Mouse (Mus musculus) forebrain, postnatal 0 days (tissue): ENCODE data around the gene Ficd. TPM values are rescaled to one million over a fixed set of nuclear protein-coding genes. Genes with fewer than 3 reads are reported as not detected.
A peak's percentile ranks its signal among the peaks of the same experiment; 100 is the strongest.

Experiments used
- ATAC-seq: fragments of 200-750 bp; cut with Nextera tagmentation; 2 replicates; pipeline ENCODE4 v1.8.0; 2017; ENCODE audit warnings: mild to moderate bottlenecking, moderate library complexity
- DNase-seq: peaks from one replicate; pipeline ENCODE4 v3.0.0-alpha.2; 2015
- H3K27ac ChIP-seq: fragments of 300-500 bp; sonication (generic); 2 replicates; pipeline ENCODE4 v1.5.1; 2014; ENCODE audit warnings: low read depth, mild to moderate bottlenecking, antibody characterized with exemption, low read length, moderate library complexity, mixed read lengths
- H3K27me3 ChIP-seq: fragments of 300-500 bp; sonication (generic); 2 replicates; pipeline ENCODE4 v1.6.1; 2014; ENCODE audit warnings: mild to moderate bottlenecking, low read length, mixed read lengths; ENCODE audit not compliant: insufficient read depth
- H3K36me3 ChIP-seq: fragments of 300-500 bp; sonication (generic); 2 replicates; pipeline ENCODE4 v1.6.1; 2014; ENCODE audit warnings: mild to moderate bottlenecking, moderate library complexity; ENCODE audit not compliant: insufficient read depth
- H3K4me1 ChIP-seq: fragments of 300-500 bp; sonication (generic); 2 replicates; pipeline ENCODE4 v1.6.1; 2014; ENCODE audit warnings: antibody characterized with exemption; ENCODE audit not compliant: insufficient read depth
- H3K4me2 ChIP-seq: fragments of 300-500 bp; sonication (generic); 2 replicates; pipeline ENCODE4 v1.6.1; 2014; ENCODE audit warnings: low read depth, mild to moderate bottlenecking, moderate library complexity
- H3K4me3 ChIP-seq: fragments of 300-500 bp; sonication (generic); 2 replicates; pipeline ENCODE4 v1.5.1; 2014; ENCODE audit warnings: low read depth, low read length, mixed read lengths
- H3K9ac ChIP-seq: fragments of 300-500 bp; sonication (generic); 2 replicates; pipeline ENCODE4 v1.6.1; 2014; ENCODE audit warnings: mild to moderate bottlenecking
- H3K9me3 ChIP-seq: fragments of 300-500 bp; sonication (generic); 2 replicates; pipeline ENCODE4 v1.6.1; 2016; ENCODE audit warnings: low read length
- CTCF ChIP-seq: sonication (generic); IDR thresholded peaks from 2 replicates; pipeline ENCODE4 v1.5.1; 2016; ENCODE audit warnings: antibody characterized with exemption, control low read depth, low read depth
- WGBS: fragments of 180-500 bp; shearing (Covaris S2); extraction: QIAGEN DNeasy Blood & Tissue Kit; methylation state at CpG from one replicate; pipeline ENCODE4 v1.1.7; 2014; 5-methylcytosine and 5-hydroxymethylcytosine counted together
- polyA plus RNA-seq: library from polyadenylated mRNA; unstranded; fragments of >200 nt; fragmentation: Nextera tagmentation; extraction: Ambion mirVana; gene quantifications from 2 replicates; pipeline ENCODE4 v1.2.1, GENCODE M21; 2015
- total RNA-seq: library from RNA; depleted of rRNA; stranded (reverse); fragments of >200 nt; gene quantifications from 2 replicates; pipeline ENCODE4 v1.2.3, GENCODE M21; 2014

Ficd gene
- total and polyA plus RNA-seq, 2 experiments from 2014 or later: 8.0 to 9.2 TPM

DNA sequence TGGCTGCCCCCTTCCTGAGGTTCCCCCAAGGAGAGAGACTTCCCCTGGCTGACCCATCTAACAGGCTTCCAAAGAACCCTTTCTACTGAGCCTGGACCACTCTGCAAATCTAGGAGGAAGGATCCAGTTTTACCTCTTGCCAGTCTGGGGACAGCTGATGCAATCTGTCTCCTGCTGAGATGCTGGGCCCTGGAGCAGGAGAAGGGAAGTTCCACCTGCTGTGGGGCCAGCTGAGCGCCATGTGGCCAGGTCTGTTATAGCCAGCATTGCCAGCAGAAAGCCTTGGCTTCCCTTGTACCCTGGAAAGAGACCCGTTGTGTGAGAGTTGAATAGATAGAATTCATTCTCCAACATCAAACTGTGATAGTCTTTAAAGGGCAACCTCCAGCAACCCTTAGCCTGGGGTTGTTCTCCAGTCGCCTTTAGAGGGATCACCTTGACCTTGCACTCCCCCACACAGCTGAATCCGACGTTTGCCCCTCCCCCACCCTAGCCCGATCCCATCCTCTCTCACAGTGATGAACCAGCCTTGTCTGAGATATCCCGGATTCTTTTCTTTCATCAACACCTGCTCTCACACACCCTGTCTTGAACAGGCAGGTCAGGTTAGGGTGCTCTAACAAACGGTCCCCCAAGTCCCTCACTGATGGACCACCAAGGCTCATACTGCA, 11.9 kb upstream of the Ficd start:
- peaks cover 6% of the 10 kb centered on the region; the same call in 1 of the 2 replicates for H3K4me1 ChIP-seq
- H3K4me3 ChIP-seq: no peak overlapping the region
- WGBS: 40% methylated on average over 8 of the region's 8 CpGs
- H3K4me2 ChIP-seq: no peak overlapping the region
- no peaks in the 10 kb centered on the region for H3K27me3 ChIP-seq
- H3K36me3 ChIP-seq: no peaks in the 10 kb centered on the region
- no peak for ATAC-seq
- TF ChIP-seq CTCF: no peak
- no peak overlapping the region for H3K9ac ChIP-seq
- H3K27ac ChIP-seq: no peak overlapping the region
- DNase-seq: peak; percentile 20
- H3K9me3 ChIP-seq: no peaks in the 10 kb centered on the region

GRCm38 (mm10) chr5:113724446-113724845, 11.2 kb upstream of the Ficd start, which contains the start of gene 1700069L16Rik:
1700069L16Rik (minus strand) TSS chr5:113724772.
- Histone ChIP-seq H3K9me3 (no peaks in the 10 kb centered on the region), H3K27ac (no peak within 1 kb of the TSS), H3K4me2 (no peak within 1 kb of the TSS), H3K9ac (no peak within 1 kb of the TSS), H3K4me1 (0 out of 2 replicates have a peak, but pooled peaks cover under 1% of the 10 kb centered on the region), H3K27me3 (no peaks in the 10 kb centered on the region), H3K4me3 (no peak within 1 kb of the TSS), H3K36me3 (no peaks in the 10 kb centered on the region)
- DNase-seq (peak; percentile 93), ATAC-seq (peak; percentile 76)
- 4% methylated on average over 15 of the region's 15 CpGs for WGBS
- peak; percentile 95 for TF ChIP-seq CTCF

DNA sequence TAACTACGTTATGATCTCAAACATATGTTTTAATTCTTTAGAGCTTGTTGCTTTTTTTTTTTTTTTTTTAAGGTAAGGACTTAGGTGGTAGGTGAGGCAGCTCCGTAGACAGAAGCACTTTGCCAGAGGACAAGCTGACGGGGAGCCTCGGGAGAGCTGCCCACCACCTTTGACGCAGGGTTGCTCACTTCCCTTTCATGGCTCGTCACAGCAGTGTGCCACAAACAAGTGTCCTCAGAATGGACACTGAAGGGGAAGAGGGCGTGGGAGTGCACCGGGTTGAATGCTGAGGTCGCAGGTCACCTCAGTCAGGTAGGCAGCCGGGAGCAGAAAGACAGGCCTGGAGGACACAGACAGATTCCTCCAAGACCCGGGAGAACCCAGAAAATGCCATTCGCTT, 10.2 kb upstream of the Ficd start:
- Histone ChIP-seq H3K4me3 (no peak overlapping the region), H3K27ac (no peak overlapping the region), H3K4me1 (no peaks in the 10 kb centered on the region), H3K4me2 (no peak overlapping the region), H3K36me3 (no peaks in the 10 kb centered on the region), H3K9ac (no peak overlapping the region), H3K27me3 (no peaks in the 10 kb centered on the region), H3K9me3 (no peaks in the 10 kb centered on the region)
- WGBS: 73% methylated on average over 12 of the region's 12 CpGs
- no peak for ATAC-seq
- no peak for TF ChIP-seq CTCF
- no peak for DNase-seq

DNA sequence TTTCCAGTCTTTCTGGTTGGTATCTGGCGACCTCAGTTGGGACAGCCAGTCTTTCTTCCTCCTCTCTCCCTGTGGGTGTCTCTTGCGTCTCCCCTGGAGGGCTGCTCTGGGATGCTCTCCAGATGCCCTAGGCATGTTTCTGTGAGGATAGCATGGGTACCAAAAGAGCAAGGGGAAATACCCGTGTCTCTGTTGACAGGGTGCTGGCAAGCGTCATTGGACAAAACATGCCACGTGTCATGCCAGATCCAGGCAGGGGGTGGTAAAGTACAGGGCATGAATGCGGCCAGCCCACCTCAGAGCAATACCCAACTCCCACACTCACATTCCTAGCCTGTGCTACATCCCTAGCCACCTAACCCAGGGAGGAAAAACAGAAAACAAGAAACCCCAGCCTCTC, 9.0 kb upstream of the Ficd start:
- DNase-seq: no peak
- no peak for TF ChIP-seq CTCF
- 67% methylated on average over 6 of the region's 6 CpGs for WGBS
- H3K9ac ChIP-seq: no peak overlapping the region
- no peaks in the 10 kb centered on the region for H3K27me3 ChIP-seq
- no peaks in the 10 kb centered on the region for H3K9me3 ChIP-seq
- H3K36me3 ChIP-seq: no peaks in the 10 kb centered on the region
- H3K4me3 ChIP-seq: no peak overlapping the region
- no peak overlapping the region for H3K4me2 ChIP-seq
- no peak for ATAC-seq
- no peaks in the 10 kb centered on the region for H3K4me1 ChIP-seq
- no peak overlapping the region for H3K27ac ChIP-seq

DNA sequence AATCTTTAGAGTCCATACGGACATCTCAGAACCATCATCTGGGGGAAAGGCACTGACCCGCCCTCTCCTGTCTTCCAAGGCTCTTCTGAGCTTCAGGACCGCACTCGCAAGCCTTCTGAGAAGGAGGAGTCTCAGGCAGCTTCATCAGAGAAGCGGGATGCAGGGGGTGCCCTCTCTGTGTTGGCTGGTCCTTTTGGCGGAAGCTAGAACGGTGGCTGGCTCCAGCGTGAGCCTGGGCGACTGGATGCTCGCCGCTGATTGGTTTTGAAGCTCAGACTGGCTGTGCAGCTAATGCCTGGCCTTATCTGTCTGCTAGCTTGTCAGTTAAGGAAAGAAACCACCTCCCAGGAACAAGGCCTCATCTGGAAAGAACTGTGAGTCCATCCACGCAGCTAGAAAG, 8.4 kb upstream of the Ficd start:
- H3K4me2 ChIP-seq: no peak overlapping the region
- 57% methylated on average over 12 of the region's 12 CpGs for WGBS
- no peak overlapping the region for H3K9ac ChIP-seq
- TF ChIP-seq CTCF: no peak
- H3K9me3 ChIP-seq: no peaks in the 10 kb centered on the region
- DNase-seq (no peak), ATAC-seq (no peak)
- no peaks in the 10 kb centered on the region for H3K36me3 ChIP-seq
- H3K4me1 ChIP-seq: no peaks in the 10 kb centered on the region
- H3K27ac ChIP-seq: no peak overlapping the region
- H3K27me3 ChIP-seq: no peaks in the 10 kb centered on the region
- H3K4me3 ChIP-seq: no peak overlapping the region

DNA sequence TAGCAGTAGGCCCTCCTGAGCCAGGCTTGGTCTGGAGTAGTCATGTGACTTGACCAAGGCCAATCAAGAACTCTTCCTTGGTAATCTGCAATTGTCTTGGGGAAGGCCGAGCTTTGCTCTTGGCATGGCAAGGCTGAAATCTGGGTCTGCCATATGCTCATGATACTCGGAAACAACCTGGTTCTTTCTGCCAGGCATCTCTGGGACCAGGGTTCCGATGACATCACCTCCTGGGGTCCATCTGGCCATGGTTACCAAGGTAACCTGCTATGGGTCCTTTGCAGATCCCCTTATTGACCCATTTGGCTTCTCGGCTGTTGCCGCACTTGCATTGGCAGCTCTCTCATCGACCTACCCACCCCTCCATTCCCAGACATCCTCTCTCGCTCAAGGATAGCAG, 7.6 kb upstream of the Ficd start:
- Histone ChIP-seq H3K4me2 (no peak overlapping the region), H3K27ac (no peak overlapping the region), H3K4me1 (no peaks in the 10 kb centered on the region), H3K4me3 (no peak overlapping the region), H3K27me3 (no peaks in the 10 kb centered on the region), H3K36me3 (no peaks in the 10 kb centered on the region), H3K9ac (no peak overlapping the region), H3K9me3 (no peaks in the 10 kb centered on the region)
- ATAC-seq: no peak
- no peak for DNase-seq
- 70% methylated on average over 7 of the region's 7 CpGs for WGBS
- TF ChIP-seq CTCF: no peak

DNA sequence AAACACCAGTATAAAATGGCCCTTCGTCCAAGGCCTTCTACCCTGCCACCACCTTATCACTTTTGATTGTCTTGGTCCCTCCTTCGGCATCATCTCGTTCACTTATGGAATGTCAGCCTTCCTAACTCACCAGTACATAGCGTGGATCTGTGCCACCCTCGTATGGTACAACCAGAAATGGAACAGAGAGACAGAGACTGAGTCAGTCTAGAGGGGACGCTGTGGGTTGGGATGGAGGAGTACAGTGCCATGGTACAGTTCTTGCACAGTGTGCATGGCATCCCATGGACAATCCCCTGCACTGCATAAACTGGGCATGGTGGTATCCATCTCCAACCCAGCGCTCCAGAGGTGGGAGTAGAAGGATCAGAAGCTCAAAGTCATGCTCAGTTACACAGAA, 6.9 kb upstream of the Ficd start:
- 89% methylated on average over 7 of the region's 7 CpGs for WGBS
- Histone ChIP-seq H3K9ac (no peak overlapping the region), H3K27me3 (no peaks in the 10 kb centered on the region), H3K4me2 (no peak overlapping the region), H3K36me3 (no peaks in the 10 kb centered on the region), H3K9me3 (no peaks in the 10 kb centered on the region), H3K4me3 (no peak overlapping the region), H3K4me1 (no peaks in the 10 kb centered on the region), H3K27ac (no peak overlapping the region)
- no peak for TF ChIP-seq CTCF
- ATAC-seq (no peak), DNase-seq (no peak)
